Mouse (Mus musculus) G1E (cell line): Measurements from ENCODE around the gene Ablim1.

ENCODE experiments used
- CTCF ChIP-seq: IDR thresholded peaks from 2 replicates; pipeline ENCODE4 v1.5.1; 2012; ENCODE audit warnings: low read depth, low read length, inconsistent platforms, mixed read lengths
- GATA1 ChIP-seq: IDR thresholded peaks from 2 replicates; pipeline ENCODE4 v1.6.1; 2012; ENCODE audit warnings: borderline replicate concordance, low read length, inconsistent platforms, mixed read lengths

- no peak for TF ChIP-seq CTCF
- TF ChIP-seq GATA1 = no peak
Measured at GRCm38 (mm10) chr19:57363076-57363475, 48.4 kb upstream of the Ablim1 start.
